Mouse (Mus musculus) embryonic facial prominence, embryonic 13.5 days (tissue): ENCODE data around the gene 1700023F06Rik. TPM values are rescaled to one million over a fixed set of nuclear protein-coding genes. Genes with fewer than 3 reads are reported as not detected.

Source experiments
- ATAC-seq: fragments of 200-750 bp; cut with Nextera tagmentation; 2 replicates; pipeline ENCODE4 v1.8.0; 2017; ENCODE audit warnings: low read depth; ENCODE audit not compliant: insufficient number of reproducible peaks, insufficient read depth, low FRiP score, low TSS enrichment
- H3K27ac ChIP-seq: fragments of 300-500 bp; sonication (generic); 2 replicates; pipeline ENCODE4 v1.5.1; 2015; ENCODE audit warnings: moderate library complexity, mild to moderate bottlenecking, inconsistent platforms
- H3K27me3 ChIP-seq: fragments of 300-500 bp; sonication (generic); 2 replicates; pipeline ENCODE4 v1.6.1; 2015; ENCODE audit warnings: mild to moderate bottlenecking, inconsistent platforms
- H3K36me3 ChIP-seq: fragments of 300-500 bp; sonication (generic); 2 replicates; pipeline ENCODE4 v1.6.1; 2015; ENCODE audit warnings: mild to moderate bottlenecking, inconsistent platforms
- H3K4me1 ChIP-seq: fragments of 300-500 bp; sonication (generic); 2 replicates; pipeline ENCODE4 v1.6.1; 2015; ENCODE audit warnings: inconsistent platforms
- H3K4me2 ChIP-seq: fragments of 300-500 bp; sonication (generic); 2 replicates; pipeline ENCODE4 v1.6.1; 2015; ENCODE audit warnings: moderate library complexity, mild to moderate bottlenecking, inconsistent platforms
- H3K4me3 ChIP-seq: fragments of 300-500 bp; sonication (generic); 2 replicates; pipeline ENCODE4 v1.5.1; 2015; ENCODE audit warnings: mild to moderate bottlenecking, inconsistent platforms
- H3K9ac ChIP-seq: fragments of 300-500 bp; sonication (generic); 2 replicates; pipeline ENCODE4 v1.6.1; 2015; ENCODE audit warnings: mild to moderate bottlenecking, inconsistent platforms
- H3K9me3 ChIP-seq: fragments of 300-500 bp; sonication (generic); 2 replicates; pipeline ENCODE4 v1.6.1; 2016; ENCODE audit warnings: inconsistent platforms
- WGBS: fragments of 180-500 bp; shearing (Covaris S2); methylation state at CpG from one replicate; pipeline ENCODE4 v1.1.7; 2015; ENCODE audit warnings: mixed read lengths; 5-methylcytosine and 5-hydroxymethylcytosine counted together
- polyA plus RNA-seq: library from polyadenylated mRNA; unstranded; fragments of >200 nt; fragmentation: Nextera tagmentation; extraction: Ambion mirVana; gene quantifications from 2 replicates; pipeline ENCODE4 v1.2.1, GENCODE M21; 2015

Gene 1700023F06Rik
- polyA plus RNA-seq, 1 experiment from 2014 or later, result 1.4 TPM

GRCm38 (mm10) chr11:103180426-103180825 lies 27.9 kb downstream of the 1700023F06Rik start:
- ATAC-seq, result no peak
- no peak overlapping the region for H3K4me2 ChIP-seq
- H3K36me3 ChIP-seq, result no peaks in the 10 kb centered on the region
- 68% methylated on average over 1 of the region's 1 CpGs for WGBS
- H3K27me3 ChIP-seq, result no peaks in the 10 kb centered on the region; the same call in 1 of the 2 replicates
- peaks cover 6% of the 10 kb centered on the region; the same call in 1 of the 2 replicates for H3K4me1 ChIP-seq
- no peak overlapping the region for H3K9ac ChIP-seq
- H3K9me3 ChIP-seq, result no peaks in the 10 kb centered on the region
- H3K27ac ChIP-seq, result no peak overlapping the region
- no peak overlapping the region for H3K4me3 ChIP-seq

DNA sequence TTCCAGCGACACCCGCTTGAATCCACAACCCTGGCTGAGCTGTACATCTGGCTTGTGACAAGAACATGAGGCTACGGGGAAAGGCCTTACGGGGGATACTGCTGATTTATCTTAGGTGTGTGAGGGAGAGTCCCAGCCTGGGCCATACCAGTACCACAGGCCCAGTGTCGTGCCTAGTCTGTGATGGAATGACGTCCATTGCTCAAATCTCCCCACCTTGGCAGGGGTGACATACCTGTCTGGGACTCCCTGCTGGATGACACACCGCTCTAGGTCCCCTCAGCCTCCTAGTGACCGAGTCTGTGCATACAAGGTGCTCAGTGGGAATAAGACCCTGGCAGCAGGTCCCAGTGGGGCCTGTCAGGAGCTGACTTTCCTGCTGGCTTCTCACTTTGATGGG lies 29.6 kb downstream of the 1700023F06Rik start:
- 89% methylated on average over 8 of the region's 8 CpGs for WGBS

DNA sequence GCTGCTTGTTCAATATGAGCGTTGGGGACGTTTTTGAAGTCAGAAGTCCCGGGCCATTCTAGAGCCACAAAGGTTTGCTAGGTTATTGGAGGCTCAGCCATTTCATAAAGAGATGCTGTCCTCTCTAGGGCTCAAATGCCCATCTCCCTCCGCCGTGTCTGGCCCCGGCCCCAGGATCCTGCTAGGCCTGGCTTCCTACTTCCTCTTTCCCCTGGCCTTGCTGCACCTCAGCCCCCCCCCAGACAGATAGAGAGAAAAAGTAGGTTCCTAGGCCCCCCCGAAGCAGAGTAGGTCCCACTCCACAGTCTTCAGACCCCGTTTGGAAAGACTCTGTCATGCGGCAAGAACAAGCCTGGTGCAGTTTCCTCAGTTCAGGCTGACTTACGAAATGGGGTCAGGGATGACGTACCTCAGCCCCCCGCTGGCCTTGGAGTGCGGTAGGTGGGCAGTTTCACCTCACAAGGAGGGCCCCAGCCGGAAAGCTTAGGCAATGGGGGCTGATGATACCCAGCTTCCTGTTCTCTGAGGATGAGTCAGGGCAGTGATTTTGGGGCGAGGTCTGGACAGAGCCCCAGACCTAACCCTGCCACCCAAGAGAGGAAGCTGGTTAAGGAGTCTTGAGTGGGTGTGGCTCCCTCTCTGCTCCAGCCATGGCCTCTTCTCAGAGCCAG lies 30.4 kb downstream of the 1700023F06Rik start:
- ATAC-seq, result no peak
- WGBS, result 81% methylated on average over 15 of the region's 15 CpGs

More for the DNA sequence above, 29.6 kb downstream of the 1700023F06Rik start:
- H3K36me3 ChIP-seq, result no peaks in the 10 kb centered on the region
- H3K4me1 ChIP-seq, result peaks cover 11% of the 10 kb centered on the region
- no peak overlapping the region for H3K4me2 ChIP-seq
- ATAC-seq, result no peak
- H3K9ac ChIP-seq, result no peak overlapping the region
- peaks cover 3% of the 10 kb centered on the region for H3K27me3 ChIP-seq
- no peak overlapping the region for H3K27ac ChIP-seq
- H3K9me3 ChIP-seq, result no peaks in the 10 kb centered on the region
- no peak overlapping the region for H3K4me3 ChIP-seq

GRCm38 (mm10) chr11:103177216-103177615 lies 31.1 kb downstream of the 1700023F06Rik start:
- Histone ChIP-seq H3K27me3 (peaks cover 18% of the 10 kb centered on the region), H3K27ac (no peak overlapping the region), H3K4me2 (no peak overlapping the region), H3K9me3 (no peaks in the 10 kb centered on the region), H3K4me1 (peaks cover 11% of the 10 kb centered on the region), H3K4me3 (no peak overlapping the region), H3K36me3 (no peaks in the 10 kb centered on the region), H3K9ac (no peak overlapping the region)
- 73% methylated on average over 5 of the region's 5 CpGs for WGBS
- no peak for ATAC-seq

More for the DNA sequence above, 30.4 kb downstream of the 1700023F06Rik start:
- no peak overlapping the region for H3K9ac ChIP-seq
- no peak overlapping the region for H3K27ac ChIP-seq
- H3K4me2 ChIP-seq, result no peak overlapping the region
- H3K9me3 ChIP-seq, result no peaks in the 10 kb centered on the region
- H3K36me3 ChIP-seq, result no peaks in the 10 kb centered on the region
- H3K4me3 ChIP-seq, result no peak overlapping the region
- peaks cover 11% of the 10 kb centered on the region for H3K4me1 ChIP-seq
- peaks cover 11% of the 10 kb centered on the region for H3K27me3 ChIP-seq

DNA sequence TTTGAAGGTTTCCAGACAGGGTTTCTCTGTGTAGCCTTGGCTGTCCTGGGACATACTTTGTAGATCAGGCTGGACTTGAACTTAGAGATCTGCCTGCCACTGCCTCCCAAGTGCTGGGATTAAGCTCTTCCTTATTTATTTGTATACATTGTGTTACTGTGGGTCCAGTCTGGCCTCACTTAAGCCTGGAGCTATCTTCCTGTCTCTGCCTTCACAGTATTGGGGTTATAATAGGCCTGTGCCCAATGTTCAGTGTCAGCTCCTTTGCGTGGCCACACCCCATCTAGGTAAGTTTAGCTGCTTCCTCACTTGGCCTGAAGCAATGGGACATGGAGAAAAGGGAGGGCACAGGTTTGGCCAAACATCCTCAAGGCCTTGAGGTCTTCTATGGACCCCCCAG lies 31.8 kb downstream of the 1700023F06Rik start:
- no peak overlapping the region for H3K4me2 ChIP-seq
- no peaks in the 10 kb centered on the region for H3K9me3 ChIP-seq
- no peak overlapping the region for H3K27ac ChIP-seq
- ATAC-seq, result no peak
- H3K4me3 ChIP-seq, result no peak overlapping the region
- H3K4me1 ChIP-seq, result peaks cover 11% of the 10 kb centered on the region
- H3K36me3 ChIP-seq, result no peaks in the 10 kb centered on the region
- 82% methylated on average over 1 of the region's 1 CpGs for WGBS
- H3K9ac ChIP-seq, result no peak overlapping the region
- H3K27me3 ChIP-seq, result peaks cover 25% of the 10 kb centered on the region

DNA sequence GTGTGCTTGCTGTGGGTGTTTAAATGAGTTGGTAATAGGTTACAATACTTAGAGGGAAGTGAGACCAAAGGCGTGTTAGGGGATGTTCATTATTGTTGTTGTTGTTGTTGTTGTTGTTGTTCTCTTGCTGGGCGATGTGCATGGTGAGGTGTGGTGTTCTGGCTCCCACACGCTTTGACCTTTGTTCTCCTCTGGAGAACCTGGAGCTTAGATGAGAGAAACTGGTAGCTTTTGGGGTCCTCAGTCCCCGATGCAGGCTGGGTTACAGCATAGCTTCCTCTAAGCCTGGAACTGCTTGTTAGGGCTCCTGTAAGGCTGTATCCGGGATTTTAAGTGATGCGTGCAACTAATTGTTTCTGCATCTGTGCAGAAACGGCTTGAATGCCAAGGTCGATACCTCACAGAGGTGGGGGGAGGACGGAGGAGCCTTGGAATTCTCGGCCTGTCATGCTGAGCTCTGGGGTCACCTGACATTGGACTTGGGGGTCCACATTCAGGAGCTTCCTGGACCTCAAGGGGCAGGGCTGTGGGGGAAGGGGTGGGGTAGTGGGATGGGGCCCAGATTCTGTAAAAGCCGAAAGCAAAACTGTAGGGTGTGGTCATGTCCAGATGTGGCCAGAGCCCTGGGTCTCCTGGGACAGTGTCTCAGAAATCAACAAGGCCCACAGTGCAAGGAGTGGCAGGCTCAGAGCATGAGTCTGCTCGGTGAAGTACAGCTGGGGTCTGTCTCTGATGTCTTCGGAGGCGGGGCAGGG lies 32.5 kb downstream of the 1700023F06Rik start:
- H3K4me2 ChIP-seq, result no peak overlapping the region
- 66% methylated on average over 14 of the region's 14 CpGs for WGBS

DNA sequence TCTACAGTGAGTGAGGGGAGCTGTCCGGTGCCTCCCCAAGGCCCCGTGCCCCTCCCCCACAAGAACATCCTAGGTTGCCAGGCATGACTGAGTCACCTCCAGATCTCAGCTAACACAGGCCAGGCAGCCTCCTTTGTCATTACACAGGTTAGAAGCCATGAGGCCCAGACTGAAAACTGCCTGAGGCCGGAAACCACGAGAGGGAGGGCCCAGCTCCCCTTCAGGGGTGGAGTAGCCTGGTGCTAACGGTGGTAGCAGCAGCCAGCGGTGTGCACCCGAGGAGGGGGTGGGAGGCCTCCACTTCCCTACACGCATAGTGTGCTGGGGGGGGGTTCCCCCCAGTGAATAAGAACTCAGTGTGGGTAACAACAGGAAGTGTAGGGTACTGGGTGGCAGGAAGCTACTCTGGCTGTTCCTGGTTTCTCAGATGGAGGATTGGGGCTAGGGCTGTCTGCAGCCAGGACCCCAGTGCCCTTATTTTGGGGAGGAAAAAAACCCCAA lies 33.4 kb downstream of the 1700023F06Rik start:
- 32% methylated on average over 8 of the region's 8 CpGs for WGBS
- H3K4me1 ChIP-seq, result peaks cover 23% of the 10 kb centered on the region
- H3K9me3 ChIP-seq, result no peaks in the 10 kb centered on the region
- ATAC-seq, result no peak
- no peak overlapping the region for H3K4me3 ChIP-seq
- H3K27ac ChIP-seq, result no peak overlapping the region
- H3K4me2 ChIP-seq, result no peak overlapping the region
- H3K36me3 ChIP-seq, result no peaks in the 10 kb centered on the region
- H3K27me3 ChIP-seq, result peaks cover 41% of the 10 kb centered on the region
- no peak overlapping the region for H3K9ac ChIP-seq

More for the DNA sequence above, 32.5 kb downstream of the 1700023F06Rik start:
- Histone ChIP-seq H3K4me3 (no peak overlapping the region), H3K27me3 (peaks cover 31% of the 10 kb centered on the region), H3K27ac (no peak overlapping the region), H3K36me3 (no peaks in the 10 kb centered on the region), H3K9me3 (no peaks in the 10 kb centered on the region), H3K9ac (no peak overlapping the region), H3K4me1 (peaks cover 16% of the 10 kb centered on the region)
- no peak for ATAC-seq

DNA sequence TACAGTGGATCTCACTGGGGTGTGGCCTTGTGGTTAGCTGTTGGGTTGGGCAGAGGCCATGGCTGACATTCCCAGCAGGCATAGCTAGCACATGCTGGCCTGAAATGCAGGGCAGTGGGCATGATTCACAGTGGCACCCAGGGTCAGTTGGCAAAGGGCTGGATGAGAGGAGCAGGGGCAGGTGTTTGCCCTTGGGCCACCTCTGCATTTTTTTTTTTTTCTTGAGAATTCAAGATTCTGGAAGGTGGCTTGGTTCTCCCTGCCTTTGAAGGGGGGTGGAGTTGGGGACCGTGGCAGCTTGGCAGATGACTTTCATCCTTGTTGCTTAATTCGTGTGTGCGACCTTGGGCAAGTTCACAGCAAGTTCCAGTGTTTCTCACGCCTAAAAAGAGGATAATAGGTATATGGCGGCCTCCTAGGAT lies 33.9 kb downstream of the 1700023F06Rik start:
- 69% methylated on average over 5 of the region's 5 CpGs for WGBS
- no peak overlapping the region for H3K4me2 ChIP-seq
- no peak overlapping the region for H3K4me3 ChIP-seq
- peaks cover 46% of the 10 kb centered on the region for H3K27me3 ChIP-seq
- H3K27ac ChIP-seq, result no peak overlapping the region
- no peak overlapping the region for H3K9ac ChIP-seq
- no peaks in the 10 kb centered on the region for H3K36me3 ChIP-seq
- no peaks in the 10 kb centered on the region for H3K9me3 ChIP-seq
- no peak for ATAC-seq
- H3K4me1 ChIP-seq, result peaks cover 23% of the 10 kb centered on the region

DNA sequence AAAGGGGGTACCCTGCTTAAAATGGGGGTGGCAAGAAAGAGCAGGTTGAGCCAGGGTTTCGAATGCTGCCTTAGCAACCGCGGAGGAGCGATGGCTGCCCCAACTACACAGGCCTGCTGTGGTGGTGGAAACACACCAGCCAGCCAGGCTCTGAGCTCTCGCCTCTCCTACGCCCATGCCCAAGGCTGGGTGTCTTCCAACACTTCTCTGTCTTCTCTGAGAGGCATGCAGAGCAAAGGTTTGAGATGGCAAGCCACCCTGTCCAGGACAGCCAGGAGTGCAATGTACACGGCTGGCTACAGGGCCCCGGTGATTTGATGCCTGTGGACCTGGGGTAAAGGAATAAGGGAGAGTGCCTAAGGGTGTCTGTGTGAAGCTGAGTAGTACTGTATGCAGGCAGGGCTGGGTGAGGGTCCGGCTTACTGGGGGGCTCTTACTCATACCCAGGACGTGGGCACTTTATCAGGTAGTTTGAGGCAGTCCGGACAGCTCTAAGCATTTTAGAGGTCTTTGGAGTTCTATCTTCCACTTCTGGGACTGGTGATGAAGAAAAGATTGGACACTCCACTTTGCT lies 34.5 kb downstream of the 1700023F06Rik start:
- Histone ChIP-seq H3K4me2 (no peak overlapping the region), H3K4me1 (peaks cover 23% of the 10 kb centered on the region), H3K9me3 (no peaks in the 10 kb centered on the region), H3K36me3 (no peaks in the 10 kb centered on the region), H3K9ac (no peak overlapping the region), H3K27ac (no peak overlapping the region), H3K27me3 (peaks cover 52% of the 10 kb centered on the region), H3K4me3 (no peak overlapping the region)
- 86% methylated on average over 11 of the region's 11 CpGs for WGBS
- no peak for ATAC-seq

- H3K4me2 ChIP-seq, result no peak overlapping the region
- H3K9me3 ChIP-seq, result no peaks in the 10 kb centered on the region
- H3K4me1 ChIP-seq, result peaks cover 23% of the 10 kb centered on the region
- H3K4me3 ChIP-seq, result no peak overlapping the region
- no peak overlapping the region for H3K9ac ChIP-seq
- H3K27ac ChIP-seq, result no peak overlapping the region
- ATAC-seq, result no peak
- H3K27me3 ChIP-seq, result peaks cover 57% of the 10 kb centered on the region
- 73% methylated on average over 7 of the region's 7 CpGs for WGBS
- H3K36me3 ChIP-seq, result no peaks in the 10 kb centered on the region
These were observed 35.2 kb downstream of the 1700023F06Rik start for GRCm38 (mm10) chr11:103173041-103173770.

- Histone ChIP-seq H3K9ac (no peak overlapping the region), H3K4me2 (no peak overlapping the region), H3K36me3 (no peaks in the 10 kb centered on the region), H3K27me3 (peaks cover 60% of the 10 kb centered on the region), H3K4me3 (no peak overlapping the region), H3K27ac (no peak overlapping the region), H3K4me1 (peaks cover 23% of the 10 kb centered on the region), H3K9me3 (no peaks in the 10 kb centered on the region)
- WGBS, result 62% methylated on average over 6 of the region's 6 CpGs
- no peak for ATAC-seq
These were observed 35.8 kb downstream of the 1700023F06Rik start for GRCm38 (mm10) chr11:103172392-103173040.
